Mouse (Mus musculus) limb, embryonic 10.5 days (tissue): ENCODE results near the gene Olfr450. TPM values are rescaled to one million over a fixed set of nuclear protein-coding genes. Genes with fewer than 3 reads are reported as not detected.

Experiments used
- DNase-seq: peaks from one replicate; pipeline ENCODE4 v3.0.0-alpha.2; 2017; ENCODE audit warnings: low spot score
- H3K27ac ChIP-seq: fragments of 300-500 bp; sonication (generic); 2 replicates; pipeline ENCODE4 v1.5.1; 2016; ENCODE audit warnings: mild to moderate bottlenecking
- H3K27me3 ChIP-seq: fragments of 300-500 bp; sonication (generic); 2 replicates; pipeline ENCODE4 v1.6.1; 2016; ENCODE audit warnings: low read depth, mild to moderate bottlenecking; ENCODE audit not compliant: poor library complexity, severe bottlenecking
- H3K36me3 ChIP-seq: fragments of 300-500 bp; sonication (generic); 2 replicates; pipeline ENCODE4 v1.6.1; 2016; ENCODE audit warnings: mild to moderate bottlenecking, moderate library complexity
- H3K4me1 ChIP-seq: fragments of 300-500 bp; sonication (generic); 2 replicates; pipeline ENCODE4 v1.6.1; 2016
- H3K4me3 ChIP-seq: fragments of 300-500 bp; sonication (generic); 2 replicates; pipeline ENCODE4 v1.5.1; 2016; ENCODE audit warnings: mild to moderate bottlenecking, moderate library complexity
- H3K9me3 ChIP-seq: fragments of 300-500 bp; sonication (generic); replicated peaks from 2 replicates; pipeline ENCODE4 v1.6.1; 2016; ENCODE audit warnings: mild to moderate bottlenecking
- whole genome bisulfite sequencing: fragments of 180-500 bp; shearing (Covaris S2); methylation state at CpG from one replicate; pipeline ENCODE4 v1.1.7; 2016; 5-methylcytosine and 5-hydroxymethylcytosine counted together
- polyA plus RNA-seq: library from polyadenylated mRNA; unstranded; fragments of >200 nt; fragmentation: Nextera tagmentation; extraction: Ambion mirVana; gene quantifications from 2 replicates; pipeline ENCODE4 v1.2.1, GENCODE M21; 2016

Gene Olfr450
- polyA plus RNA-seq = not detected in 2 replicates

DNA sequence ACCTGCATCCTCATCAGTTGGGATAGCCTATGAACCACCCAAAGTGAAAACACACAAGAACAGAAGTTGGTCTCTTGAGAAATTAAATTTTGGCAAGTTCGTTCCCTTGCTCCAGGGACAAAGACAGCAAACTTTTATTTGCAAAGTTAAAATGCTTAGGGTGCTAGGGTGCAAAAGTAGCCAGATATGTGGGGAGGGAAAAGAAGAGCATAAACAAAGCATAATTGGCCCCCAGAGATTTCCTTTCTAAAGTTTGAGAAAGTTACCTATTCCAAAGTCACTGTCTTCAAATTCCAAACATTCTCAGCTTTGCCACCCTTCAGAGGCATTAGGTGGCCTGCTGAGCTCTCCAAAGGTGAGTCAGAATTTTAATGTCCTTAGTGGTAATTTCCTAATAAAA is at the start of gene Olfr450:
Gene Olfr450 (plus strand): TSS at position 301 of the 400 bp plus-strand sequence.
- WGBS = 89% methylated on average over 1 of the region's 1 CpGs
- Histone ChIP-seq H3K4me3 (no peak within 1 kb of the TSS), H3K9me3 (no peaks in the 10 kb centered on the region), H3K36me3 (no peaks in the 10 kb centered on the region), H3K27me3 (no peaks in the 10 kb centered on the region), H3K4me1 (no peaks in the 10 kb centered on the region), H3K27ac (no peak within 1 kb of the TSS)
- no peak for DNase-seq

- no peak overlapping the region for H3K27ac ChIP-seq
- no peak overlapping the region for H3K4me3 ChIP-seq
- no peaks in the 10 kb centered on the region for H3K4me1 ChIP-seq
- H3K27me3 ChIP-seq = no peaks in the 10 kb centered on the region
- H3K36me3 ChIP-seq = no peaks in the 10 kb centered on the region
- H3K9me3 ChIP-seq = no peaks in the 10 kb centered on the region
- WGBS = 95% methylated on average over 1 of the region's 1 CpGs
- DNase-seq = no peak
These were observed 34.7 kb upstream of the Olfr450 start for GRCm38 (mm10) chr6:42777066-42777465.

DNA sequence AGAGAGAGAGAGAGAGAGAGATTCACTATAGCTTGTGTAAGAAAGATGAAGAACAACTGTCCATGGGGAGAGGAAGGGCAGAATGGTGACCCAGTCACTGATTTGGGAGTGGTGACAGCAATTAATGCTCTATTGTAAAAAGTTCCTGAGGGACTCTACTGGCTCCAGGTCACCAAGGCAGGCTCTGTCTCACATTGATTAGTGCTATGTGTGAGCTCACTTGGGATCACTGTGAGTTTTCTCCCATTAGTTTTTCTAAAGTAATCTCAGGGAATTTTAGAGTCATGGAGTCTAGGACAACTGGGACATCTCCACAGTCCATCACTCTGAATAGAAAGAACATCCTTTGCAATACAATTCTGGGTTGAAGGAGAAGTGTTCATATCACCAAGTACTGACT is 26.9 kb upstream of the Olfr450 start, which contains the start of gene Olfr452:
Gene Olfr452 (plus strand): TSS at position 301 of the 400 bp plus-strand sequence.
- Histone ChIP-seq H3K36me3 (no peaks in the 10 kb centered on the region), H3K4me1 (no peaks in the 10 kb centered on the region), H3K9me3 (no peaks in the 10 kb centered on the region), H3K27ac (no peak within 1 kb of the TSS), H3K27me3 (no peaks in the 10 kb centered on the region), H3K4me3 (no peak within 1 kb of the TSS)
- DNase-seq = no peak

- Histone ChIP-seq H3K27ac (no peak overlapping the region), H3K4me3 (no peak overlapping the region), H3K9me3 (no peaks in the 10 kb centered on the region), H3K4me1 (no peaks in the 10 kb centered on the region), H3K36me3 (no peaks in the 10 kb centered on the region), H3K27me3 (no peaks in the 10 kb centered on the region)
- WGBS = 56% methylated on average over 4 of the region's 4 CpGs
- no peak for DNase-seq
These were observed 21.3 kb upstream of the Olfr450 start for GRCm38 (mm10) chr6:42790247-42790948.

DNA sequence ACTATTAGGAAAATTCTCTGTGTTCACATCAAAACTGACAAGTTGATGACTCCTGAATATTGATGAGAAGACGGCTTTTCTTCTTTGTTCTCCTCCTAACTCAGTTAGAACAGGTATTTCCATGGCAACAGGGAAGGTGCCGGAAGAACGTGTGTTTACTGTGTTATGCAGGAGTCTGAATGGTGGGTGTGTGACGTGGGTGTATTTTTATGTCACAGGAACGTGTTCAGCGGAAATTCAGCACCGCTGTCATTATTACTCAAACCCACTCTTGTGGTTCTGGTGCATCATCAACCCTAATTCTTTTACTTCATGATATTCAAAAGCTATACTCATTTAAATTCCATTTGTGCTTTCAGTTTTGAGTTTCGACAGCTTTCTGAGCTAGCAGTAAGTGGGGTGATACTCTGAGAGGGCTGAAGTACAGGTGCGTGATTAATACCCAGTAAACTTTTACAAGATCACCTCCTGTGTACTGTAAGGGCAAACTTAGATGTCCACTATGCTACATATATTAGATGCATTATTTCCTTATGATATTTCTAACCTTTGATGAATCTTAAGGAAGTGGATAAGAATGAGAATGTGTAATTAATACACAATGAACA is 20.7 kb upstream of the Olfr450 start:
- DNase-seq = no peak
- H3K27me3 ChIP-seq = no peaks in the 10 kb centered on the region
- no peaks in the 10 kb centered on the region for H3K4me1 ChIP-seq
- WGBS = 85% methylated on average over 9 of the region's 9 CpGs
- no peaks in the 10 kb centered on the region for H3K9me3 ChIP-seq
- no peaks in the 10 kb centered on the region for H3K36me3 ChIP-seq
- H3K4me3 ChIP-seq = no peak overlapping the region
- no peak overlapping the region for H3K27ac ChIP-seq

DNA sequence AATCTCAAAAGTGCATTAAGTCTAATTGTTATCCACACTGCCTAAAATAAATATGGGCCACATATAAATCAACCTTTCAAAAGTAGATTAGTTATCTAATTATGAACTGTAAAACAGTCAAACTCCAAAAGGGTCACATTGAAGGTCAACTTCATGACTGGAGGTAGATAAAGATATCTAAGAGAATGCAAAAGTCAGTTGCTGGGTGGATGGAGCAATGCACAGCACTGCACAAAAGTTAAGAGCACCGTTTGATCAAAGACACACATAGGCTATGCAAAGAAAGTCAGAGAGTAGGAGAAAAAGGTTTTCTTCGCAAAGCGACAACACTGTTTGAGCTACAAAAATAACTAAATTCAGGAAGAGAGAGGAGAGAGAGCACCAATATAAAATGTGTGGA is 16.8 kb upstream of the Olfr450 start:
- H3K4me1 ChIP-seq = no peaks in the 10 kb centered on the region
- no peaks in the 10 kb centered on the region for H3K36me3 ChIP-seq
- no peak for DNase-seq
- 88% methylated on average over 3 of the region's 3 CpGs for WGBS
- H3K4me3 ChIP-seq = no peak overlapping the region
- no peaks in the 10 kb centered on the region for H3K27me3 ChIP-seq
- no peak overlapping the region for H3K27ac ChIP-seq
- no peaks in the 10 kb centered on the region for H3K9me3 ChIP-seq

- Histone ChIP-seq H3K4me3 (no peak within 1 kb of the TSS), H3K4me1 (no peaks in the 10 kb centered on the region), H3K27me3 (no peaks in the 10 kb centered on the region), H3K36me3 (no peaks in the 10 kb centered on the region), H3K9me3 (no peaks in the 10 kb centered on the region), H3K27ac (no peak within 1 kb of the TSS)
- DNase-seq = no peak
These were observed 22.3 kb downstream of the Olfr450 start, which contains the start of gene Olfr449 for GRCm38 (mm10) chr6:42834084-42834483. Olfr449 (plus strand) TSS chr6:42834384.

- no peak for DNase-seq
- no peaks in the 10 kb centered on the region for H3K36me3 ChIP-seq
- 16% methylated on average over 4 of the region's 4 CpGs for WGBS
These were observed 48.6 kb downstream of the Olfr450 start for GRCm38 (mm10) chr6:42860222-42860819.

More at GRCm38 (mm10) chr6:42860222-42860819, 48.6 kb downstream of the Olfr450 start:
- Histone ChIP-seq H3K4me3 (no peak overlapping the region), H3K27ac (no peak overlapping the region), H3K9me3 (no peaks in the 10 kb centered on the region), H3K27me3 (no peaks in the 10 kb centered on the region), H3K4me1 (no peaks in the 10 kb centered on the region)

Other genes starting within 250 kb of the Olfr450 start
- not detected in 2 replicates for gene Tcaf3, start 214.2 kb upstream of the Olfr450 start, polyA plus RNA-seq
- gene Tcaf2, start 166.7 kb upstream of the Olfr450 start, polyA plus RNA-seq = 3.9 and 5.3 TPM in 2 replicates
- gene Tcaf1, start 101.9 kb upstream of the Olfr450 start, polyA plus RNA-seq = 61.5 and 88.8 TPM in 2 replicates
- not detected in 2 replicates for gene Olfr453, start 72.6 kb upstream of the Olfr450 start, polyA plus RNA-seq
- not detected in 2 replicates for gene Olfr38, start 55.5 kb upstream of the Olfr450 start, polyA plus RNA-seq
- gene Olfr452, start 26.8 kb upstream of the Olfr450 start, polyA plus RNA-seq = not detected in 2 replicates
- gene Olfr449, start 22.4 kb downstream of the Olfr450 start, polyA plus RNA-seq = not detected in 2 replicates
- gene Olfr448, start 78.5 kb downstream of the Olfr450 start, polyA plus RNA-seq = not detected in 2 replicates
- not detected in 2 replicates for gene Olfr447, start 96.9 kb downstream of the Olfr450 start, polyA plus RNA-seq
- gene Olfr446, start 109.4 kb downstream of the Olfr450 start, polyA plus RNA-seq = not detected in 2 replicates
- gene Olfr444, start 137.1 kb downstream of the Olfr450 start, polyA plus RNA-seq = not detected in 2 replicates